Mouse (Mus musculus): ENCODE data around the gene Nr2c1. TPM values are rescaled to one million over a fixed set of nuclear protein-coding genes. Genes with fewer than 3 reads are reported as not detected.
A peak's percentile ranks its signal among the peaks of the same experiment; 100 is the strongest.

Gene Nr2c1
- polyA plus RNA-seq, 1 experiment: 14.7 TPM

- TF ChIP-seq CTCF (IDR thresholded peaks at IDR 0.05; ENCODE audit: borderline replicate concordance, insufficient read depth, low read length) (no peak), POLR2A (IDR thresholded peaks at IDR 0.05; ENCODE audit: low read depth, low read length) (no peak)
- Histone ChIP-seq H3K4me3 (ENCODE audit: insufficient read depth, low read length) (no peak overlapping the region), H3K4me1 (ENCODE audit: control insufficient read depth, insufficient read depth, low read length) (peaks cover 15% of the 10 kb centered on the region), H3K27ac (ENCODE audit: insufficient read depth, low read length) (peak overlapping the region; percentile 35)
These were observed 31.0 kb upstream of the Nr2c1 start for GRCm38 (mm10) chr10:94116781-94117340.

GRCm38 (mm10) chr10:94117916-94118315, 29.9 kb upstream of the Nr2c1 start:
- TF ChIP-seq POLR2A (IDR thresholded peaks at IDR 0.05; ENCODE audit: low read depth, low read length): no peak
- no peak for TF ChIP-seq CTCF (IDR thresholded peaks at IDR 0.05; ENCODE audit: borderline replicate concordance, insufficient read depth, low read length)
- Histone ChIP-seq H3K27ac (ENCODE audit: insufficient read depth, low read length) (peak overlapping the region; percentile 35), H3K4me1 (ENCODE audit: control insufficient read depth, insufficient read depth, low read length) (peaks cover 15% of the 10 kb centered on the region), H3K4me3 (ENCODE audit: insufficient read depth, low read length) (no peak overlapping the region)

GRCm38 (mm10) chr10:94118993-94119392, 28.8 kb upstream of the Nr2c1 start:
- TF ChIP-seq CTCF (IDR thresholded peaks at IDR 0.05; ENCODE audit: borderline replicate concordance, insufficient read depth, low read length) (no peak), POLR2A (IDR thresholded peaks at IDR 0.05; ENCODE audit: low read depth, low read length) (no peak)
- Histone ChIP-seq H3K27ac (ENCODE audit: insufficient read depth, low read length) (no peak overlapping the region), H3K4me3 (ENCODE audit: insufficient read depth, low read length) (no peak overlapping the region), H3K4me1 (ENCODE audit: control insufficient read depth, insufficient read depth, low read length) (peaks cover 15% of the 10 kb centered on the region)

DNA sequence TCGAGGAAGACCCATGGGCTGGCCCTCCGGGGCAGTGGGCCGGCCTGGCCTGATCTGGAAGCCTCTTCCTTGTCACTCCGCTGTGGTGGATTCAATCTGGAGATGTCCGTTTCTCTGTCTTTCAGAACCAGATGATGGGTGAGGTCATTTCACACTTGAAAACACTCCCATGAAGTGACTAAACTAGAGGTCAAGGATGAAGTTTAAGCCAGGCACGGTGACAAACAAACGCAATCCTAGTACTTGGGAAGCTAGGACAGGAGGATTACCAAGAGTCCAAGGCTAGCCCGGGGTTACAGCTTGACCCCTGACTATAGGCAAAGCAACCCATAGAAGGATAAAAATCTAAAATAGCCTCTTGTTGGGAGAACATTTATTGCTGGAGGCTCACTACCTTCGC, 27.1 kb upstream of the Nr2c1 start:
- H3K27ac ChIP-seq (ENCODE audit: insufficient read depth, low read length): no peak overlapping the region
- H3K4me1 ChIP-seq (ENCODE audit: control insufficient read depth, insufficient read depth, low read length): peaks cover 13% of the 10 kb centered on the region
- no peak overlapping the region for H3K4me3 ChIP-seq (ENCODE audit: insufficient read depth, low read length)
- TF ChIP-seq POLR2A (IDR thresholded peaks at IDR 0.05; ENCODE audit: low read depth, low read length) (no peak), CTCF (IDR thresholded peaks at IDR 0.05; ENCODE audit: borderline replicate concordance, insufficient read depth, low read length) (no peak)

GRCm38 (mm10) chr10:94122595-94122994, 25.2 kb upstream of the Nr2c1 start:
- no peak overlapping the region for H3K4me3 ChIP-seq (ENCODE audit: insufficient read depth, low read length)
- TF ChIP-seq POLR2A (IDR thresholded peaks at IDR 0.05; ENCODE audit: low read depth, low read length): no peak
- no peak for TF ChIP-seq CTCF (IDR thresholded peaks at IDR 0.05; ENCODE audit: borderline replicate concordance, insufficient read depth, low read length)
- H3K4me1 ChIP-seq (ENCODE audit: control insufficient read depth, insufficient read depth, low read length): peaks cover 8% of the 10 kb centered on the region; the same call in 1 of the 2 replicates
- no peak overlapping the region for H3K27ac ChIP-seq (ENCODE audit: insufficient read depth, low read length)

GRCm38 (mm10) chr10:94123581-94123980, 24.2 kb upstream of the Nr2c1 start:
- Histone ChIP-seq H3K27ac (ENCODE audit: insufficient read depth, low read length) (no peak overlapping the region), H3K4me3 (ENCODE audit: insufficient read depth, low read length) (no peak overlapping the region), H3K4me1 (ENCODE audit: control insufficient read depth, insufficient read depth, low read length) (peaks cover 3% of the 10 kb centered on the region; the same call in 1 of the 2 replicates)
- TF ChIP-seq POLR2A (IDR thresholded peaks at IDR 0.05; ENCODE audit: low read depth, low read length) (no peak), CTCF (IDR thresholded peaks at IDR 0.05; ENCODE audit: borderline replicate concordance, insufficient read depth, low read length) (no peak)

GRCm38 (mm10) chr10:94124376-94124775, 23.4 kb upstream of the Nr2c1 start:
- Histone ChIP-seq H3K27ac (ENCODE audit: insufficient read depth, low read length) (no peak overlapping the region), H3K4me3 (ENCODE audit: insufficient read depth, low read length) (no peak overlapping the region), H3K4me1 (ENCODE audit: control insufficient read depth, insufficient read depth, low read length) (no peaks in the 10 kb centered on the region)
- TF ChIP-seq POLR2A (IDR thresholded peaks at IDR 0.05; ENCODE audit: low read depth, low read length) (no peak), CTCF (IDR thresholded peaks at IDR 0.05; ENCODE audit: borderline replicate concordance, insufficient read depth, low read length) (no peak)

DNA sequence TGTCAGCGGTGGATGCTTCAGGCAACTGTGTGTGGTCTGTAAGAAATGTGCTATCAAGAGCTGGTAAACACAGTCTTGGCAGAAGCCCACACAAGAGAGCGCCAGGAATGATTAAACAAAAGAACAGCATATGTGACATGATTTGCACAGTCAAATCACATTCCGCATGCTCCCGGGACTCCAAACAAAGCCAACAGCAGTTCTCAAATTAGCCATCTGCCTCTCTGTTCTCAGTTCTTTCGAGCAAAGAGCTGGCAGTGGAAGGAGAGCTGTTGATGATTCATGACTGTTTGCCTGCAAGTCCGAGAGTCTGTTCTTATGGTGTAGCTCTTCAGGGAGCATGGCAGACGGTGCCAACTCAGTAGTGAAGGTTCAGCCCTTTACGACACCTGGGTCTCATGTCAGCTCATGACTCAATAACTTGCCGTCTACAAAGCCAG, 18.1 kb upstream of the Nr2c1 start:
- Histone ChIP-seq H3K4me3 (ENCODE audit: insufficient read depth, low read length) (no peak overlapping the region), H3K27ac (ENCODE audit: insufficient read depth, low read length) (no peak overlapping the region), H3K4me1 (ENCODE audit: control insufficient read depth, insufficient read depth, low read length) (no peaks in the 10 kb centered on the region; the same call in 1 of the 2 replicates)
- no peak for TF ChIP-seq CTCF (IDR thresholded peaks at IDR 0.05; ENCODE audit: borderline replicate concordance, insufficient read depth, low read length)
- TF ChIP-seq POLR2A (IDR thresholded peaks at IDR 0.05; ENCODE audit: low read depth, low read length): no peak

DNA sequence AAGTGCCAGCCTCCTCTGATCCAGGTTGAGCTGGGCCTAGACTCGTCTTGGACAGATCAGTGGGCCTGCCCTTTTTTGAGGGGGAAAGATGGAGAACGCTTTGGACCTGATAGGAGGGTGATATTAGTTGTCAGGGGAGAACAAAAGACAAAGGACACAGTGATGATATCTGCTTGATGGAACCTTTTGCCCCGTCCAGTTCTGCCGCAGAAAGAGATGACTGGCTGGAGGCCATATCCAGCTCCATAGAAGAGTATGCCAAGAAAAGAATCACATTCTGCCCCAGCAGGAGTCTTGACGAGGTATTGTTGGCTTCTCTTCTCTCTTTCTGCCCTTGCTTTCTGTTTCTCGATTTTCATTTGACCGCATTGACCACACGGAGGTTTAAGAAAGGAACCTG, 14.7 kb upstream of the Nr2c1 start:
- Histone ChIP-seq H3K4me3 (ENCODE audit: insufficient read depth, low read length) (no peak overlapping the region), H3K27ac (ENCODE audit: insufficient read depth, low read length) (no peak overlapping the region), H3K4me1 (ENCODE audit: control insufficient read depth, insufficient read depth, low read length) (no peaks in the 10 kb centered on the region; the same call in 1 of the 2 replicates)
- TF ChIP-seq CTCF (IDR thresholded peaks at IDR 0.05; ENCODE audit: borderline replicate concordance, insufficient read depth, low read length): no peak

- Histone ChIP-seq H3K27ac (ENCODE audit: insufficient read depth, low read length) (no peak overlapping the region), H3K4me1 (ENCODE audit: control insufficient read depth, insufficient read depth, low read length) (no peaks in the 10 kb centered on the region; the same call in 1 of the 2 replicates), H3K4me3 (ENCODE audit: insufficient read depth, low read length) (no peak overlapping the region)
- TF ChIP-seq CTCF (IDR thresholded peaks at IDR 0.05; ENCODE audit: borderline replicate concordance, insufficient read depth, low read length) (no peak), POLR2A (IDR thresholded peaks at IDR 0.05; ENCODE audit: low read depth, low read length) (no peak)
These were observed 14.1 kb upstream of the Nr2c1 start for GRCm38 (mm10) chr10:94133674-94134073.

Data from embryonic fibroblast, embryonic 13.5 days (primary cell).